In the genomic region with DNA sequence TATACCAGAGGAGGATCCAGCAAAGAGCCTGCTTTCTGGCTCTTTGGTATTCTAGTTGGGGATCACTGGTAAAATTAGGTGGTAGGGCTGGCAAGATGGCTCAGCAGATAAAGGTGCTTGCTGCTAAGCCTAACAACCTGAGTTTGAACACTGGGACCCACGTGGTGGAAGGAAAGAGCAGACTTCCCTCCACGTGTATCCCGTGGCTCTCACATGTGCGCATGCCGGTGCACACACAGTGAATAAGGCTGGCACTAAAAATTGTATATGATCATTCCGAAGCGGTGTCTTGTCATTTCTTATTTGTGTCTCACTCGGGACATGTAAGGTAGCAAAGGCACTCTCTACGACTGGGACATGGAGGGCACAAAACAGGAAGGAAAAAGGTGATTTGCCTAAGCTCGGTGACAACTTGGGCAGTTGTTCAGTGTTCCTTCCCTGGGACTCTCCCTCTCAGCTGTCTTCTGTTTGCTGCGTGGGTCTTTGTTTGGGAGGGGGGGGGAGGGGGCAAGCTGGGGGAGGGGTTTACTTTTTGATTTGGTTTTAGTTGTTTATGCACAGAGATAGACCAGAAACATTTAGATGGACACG, we compare ENCODE assay signal across 23 mouse cellular contexts. TPM values are rescaled to one million over a fixed set of nuclear protein-coding genes. Genes with fewer than 3 reads are reported as not detected.
DNase-seq lines count a peak whose midpoint lies in the region; ATAC-seq lines count a peak whose summit lies in the region.
"Had no signal": no experiment of that assay in that cellular context is flagged by ENCODE, and none has a peak within 500 bp of the region (broad histone marks: within the 10 kb centered on the region; RNA-seq: fewer than 3 reads in every experiment).

No protein-coding gene starts in this region.

- 83% methylated on average over 12 of the region's 12 CpGs for WGBS in intestine, embryonic 16.5 days

- ATAC-seq in megakaryocyte progenitor cell, adult 5-6 weeks (replicated peaks; ENCODE audit: poor library complexity) = 0 out of 2 replicates have a peak, but pooled peaks have one; percentile 17
- no peak for ATAC-seq in intestine, embryonic 16.5 days
- ATAC-seq: activated CD4-positive, CD25-positive, alpha-beta regulatory T cell, adult 4 months; forebrain, embryonic 14.5 days; forebrain, embryonic 16.5 days; Patski had no signal

- DNase-seq in A20 (ENCODE audit: low read depth, low spot score) = peak; percentile 35
- DNase-seq in B cell, adult 2 months = peak; percentile 43 to 45
- DNase-seq in splenic B cell, adult 2 months (ENCODE audit: low read depth, low spot score) = peak; percentile 60
- no peak for DNase-seq in heart, postnatal 14 days
- DNase-seq in right cerebral cortex, postnatal 25 days = no peak
- DNase-seq: adrenal gland, adult 8-10 months; adrenal gland, postnatal 14 days; adrenal gland, postnatal 36 days; cerebellum, adult 11-12 months; cerebellum, adult 2 months; cerebellum, adult 9-10 months; cerebellum, postnatal 10 days; cerebellum, postnatal 25 days had no signal

- no peaks in the 10 kb centered on the region for H3K27me3 ChIP-seq in splenic B cell, adult 2 months (ENCODE audit: control insufficient read depth, insufficient read depth, low read length, poor library complexity, severe bottlenecking)
- H3K27me3 ChIP-seq in intestine, embryonic 16.5 days (replicated peaks; ENCODE audit: control insufficient read depth, insufficient read depth, low read length) = no peaks in the 10 kb centered on the region
- H3K27me3 ChIP-seq: embryonic facial prominence, embryonic 12.5 days; forebrain, embryonic 12.5 days; Patski had no signal

- H3K36me3 ChIP-seq in splenic B cell, adult 2 months (ENCODE audit: control insufficient read depth, insufficient read depth, low read length, poor library complexity, severe bottlenecking) = no peaks in the 10 kb centered on the region
- no peaks in the 10 kb centered on the region for H3K36me3 ChIP-seq in intestine, embryonic 16.5 days (ENCODE audit: control insufficient read depth, insufficient read depth, low read length)
- H3K36me3 ChIP-seq: embryonic facial prominence, embryonic 10.5 days; embryonic facial prominence, embryonic 12.5 days; forebrain, embryonic 12.5 days; G1E had no signal

- H3K9me3 ChIP-seq in intestine, embryonic 16.5 days (ENCODE audit: control insufficient read depth, low read length) = no peaks in the 10 kb centered on the region
- H3K9me3 ChIP-seq: embryonic facial prominence, embryonic 10.5 days; embryonic facial prominence, embryonic 12.5 days; forebrain, embryonic 12.5 days; G1E had no signal

- H3K4me1 ChIP-seq in intestine, embryonic 16.5 days (ENCODE audit: control insufficient read depth, insufficient read depth, low read length) = no peaks in the 10 kb centered on the region
- H3K4me1 ChIP-seq: embryonic facial prominence, embryonic 10.5 days; embryonic facial prominence, embryonic 12.5 days; forebrain, embryonic 12.5 days had no signal

- no peak overlapping the region for H3K9ac ChIP-seq in intestine, embryonic 16.5 days (ENCODE audit: low read depth, low read length)
- H3K9ac ChIP-seq: embryonic facial prominence, embryonic 12.5 days; forebrain, embryonic 12.5 days had no signal

- no peak overlapping the region for H3K4me3 ChIP-seq in intestine, embryonic 16.5 days (ENCODE audit: low read length)
- H3K4me3 ChIP-seq: embryonic facial prominence, embryonic 10.5 days; embryonic facial prominence, embryonic 12.5 days; forebrain, embryonic 12.5 days had no signal

- no peak overlapping the region for H3K27ac ChIP-seq in intestine, embryonic 16.5 days (ENCODE audit: low read length)
- H3K27ac ChIP-seq: embryonic facial prominence, embryonic 10.5 days; embryonic facial prominence, embryonic 12.5 days; forebrain, embryonic 12.5 days had no signal

- H3K4me2 ChIP-seq in intestine, embryonic 16.5 days (ENCODE audit: low read depth, low read length) = no peak overlapping the region
- H3K4me2 ChIP-seq: embryonic facial prominence, embryonic 12.5 days; forebrain, embryonic 12.5 days had no signal

- intact Hi-C loops in heart, postnatal 14 days (cut with DNase I) = no loop called here

RNA-seq across cellular contexts. Expression of a gene that starts 31.8 kb away (rescaled TPM):
- 32.0 and 35.0 TPM in 2 replicates for total RNA-seq in megakaryocyte progenitor cell, adult 5-6 weeks (2015)
- 17.8 and 22.7 TPM in 2 replicates for total RNA-seq in megakaryocyte progenitor cell, adult 5-6 weeks (2017)
- total RNA-seq in heart, postnatal 14 days (2021) = 10 to 100 TPM; 40.7 to 41.4 TPM
- polyA plus RNA-seq in intestine, embryonic 16.5 days (2015; fragmentation: Nextera tagmentation; extraction: Ambion mirVana) = 8.0 and 8.3 TPM in 2 replicates

Comparison
In these comparisons a context has a peak if more than half of its experiments do, and no peak if none do; other contexts are left out.
1. DNase-seq: peak in A20 (single experiment), B cell, adult 2 months (2 of 2) and splenic B cell, adult 2 months (single experiment); none in heart, postnatal 14 days (0 of 2) and right cerebral cortex, postnatal 25 days (single experiment).